Mouse (Mus musculus): Measurements from ENCODE around the gene Pakap.

GRCm38 (mm10) chr4:57618743-57619142 is 50.8 kb downstream of the Pakap start:
- no peak for TF ChIP-seq GATA1 (IDR thresholded peaks at IDR 0.05; ENCODE audit: low read length)
- no peak for TF ChIP-seq TAL1 (IDR thresholded peaks at IDR 0.05; ENCODE audit: low read length)

Measured in erythroblast, embryonic 14.5 days (primary cell).